Mouse (Mus musculus) myocyte (in vitro differentiated cells): ENCODE results near the gene Dclre1a.

Experiments used
- MYOD1 ChIP-seq, 3 experiments: IDR thresholded peaks; one replicate each; pipeline ENCODE4 v1.6.1; 2011; ENCODE audit warnings: control low read depth in 2 of 3, low read depth in 2 of 3, mild to moderate bottlenecking in 2 of 3, moderate library complexity in 1 of 3; ENCODE audit not compliant: insufficient read length in 2 of 3, control insufficient read depth in 1 of 3
- POLR2A ChIP-seq: IDR thresholded peaks from one replicate; pipeline ENCODE4 v1.6.1; 2011; ENCODE audit warnings: low read depth, mild to moderate bottlenecking, control low read depth, moderate library complexity; ENCODE audit not compliant: insufficient read length
- TCF12 ChIP-seq: IDR thresholded peaks from one replicate; pipeline ENCODE4 v1.6.1; 2011; ENCODE audit warnings: mild to moderate bottlenecking, control low read depth; ENCODE audit not compliant: poor library complexity, insufficient read depth, severe bottlenecking
- USF1 ChIP-seq: IDR thresholded peaks from one replicate; pipeline ENCODE4 v1.6.1; 2011; ENCODE audit warnings: low read depth, mild to moderate bottlenecking, control low read depth, moderate library complexity

DNA sequence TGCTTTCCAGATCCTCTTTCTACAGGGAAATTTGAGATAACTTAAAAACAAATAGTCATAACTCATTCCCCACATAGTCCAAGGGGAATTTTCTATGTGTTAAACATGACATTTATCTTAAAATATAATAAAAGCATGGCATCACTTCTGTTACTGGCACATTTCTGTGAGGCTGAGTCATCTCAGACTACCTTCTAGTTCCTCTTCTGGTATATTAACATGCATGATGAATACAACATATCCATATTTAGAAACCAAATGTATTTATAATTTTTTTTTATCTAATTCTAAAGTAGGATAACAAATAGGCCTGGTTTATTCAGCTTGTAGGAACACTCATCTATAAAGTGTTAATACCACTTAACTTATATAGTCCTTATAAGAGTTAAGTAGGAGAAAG lies 2.0 kb downstream of the Dclre1a start:
- TF ChIP-seq USF1 (no peak), MYOD1 (IDR thresholded peaks at IDR 0.05; ENCODE audit: control insufficient read depth in 1 of 3, insufficient read length in 2 of 3, low read depth in 2 of 3) (no peak), POLR2A (no peak), TCF12 (no peak)
